Mouse (Mus musculus): ENCODE data around the gene C130050O18Rik. TPM values are rescaled to one million over a fixed set of nuclear protein-coding genes. Genes with fewer than 3 reads are reported as not detected.

C130050O18Rik gene
- polyA plus RNA-seq, 1 experiment from 2014 or later: 0.92 TPM

DNA sequence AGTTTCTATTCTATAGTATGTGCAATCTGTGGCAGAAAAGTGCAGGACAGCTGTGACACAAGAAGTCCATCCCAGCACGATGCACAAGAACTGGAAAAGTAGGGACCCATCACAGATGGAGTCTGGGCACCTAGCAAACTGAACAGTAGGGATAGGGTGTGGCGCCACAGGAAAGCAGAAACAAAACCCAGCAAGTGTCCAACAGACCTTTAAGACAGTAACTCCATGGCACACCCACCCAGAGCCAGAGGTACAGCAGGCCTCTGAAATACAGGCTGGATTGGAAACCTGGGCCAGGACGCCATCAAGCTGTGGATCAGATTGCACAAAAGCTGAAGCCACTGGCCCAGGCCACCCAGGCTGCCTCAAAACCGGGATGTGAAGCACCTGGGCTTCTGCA, 37.9 kb downstream of the C130050O18Rik start:
- H3K27me3 ChIP-seq (ENCODE audit: insufficient read depth, low read length): no peaks in the 10 kb centered on the region
- no peaks in the 10 kb centered on the region for H3K9me3 ChIP-seq (ENCODE audit: low read length)
- no peak overlapping the region for H3K27ac ChIP-seq (ENCODE audit: low read length)
- H3K4me3 ChIP-seq (ENCODE audit: low read length): no peak overlapping the region
- H3K9ac ChIP-seq (replicated peaks; ENCODE audit: low read length): no peak overlapping the region
- no peak overlapping the region for H3K4me2 ChIP-seq (replicated peaks; ENCODE audit: low read depth, low read length)
- ATAC-seq (ENCODE audit: low FRiP score, low TSS enrichment): no peak
- no peaks in the 10 kb centered on the region for H3K36me3 ChIP-seq (ENCODE audit: insufficient read depth, low read length)
- 59% methylated on average over 4 of the region's 4 CpGs for WGBS
- H3K4me1 ChIP-seq (ENCODE audit: insufficient read depth, low read length): 0 out of 2 replicates have a peak, but pooled peaks cover under 1% of the 10 kb centered on the region

DNA sequence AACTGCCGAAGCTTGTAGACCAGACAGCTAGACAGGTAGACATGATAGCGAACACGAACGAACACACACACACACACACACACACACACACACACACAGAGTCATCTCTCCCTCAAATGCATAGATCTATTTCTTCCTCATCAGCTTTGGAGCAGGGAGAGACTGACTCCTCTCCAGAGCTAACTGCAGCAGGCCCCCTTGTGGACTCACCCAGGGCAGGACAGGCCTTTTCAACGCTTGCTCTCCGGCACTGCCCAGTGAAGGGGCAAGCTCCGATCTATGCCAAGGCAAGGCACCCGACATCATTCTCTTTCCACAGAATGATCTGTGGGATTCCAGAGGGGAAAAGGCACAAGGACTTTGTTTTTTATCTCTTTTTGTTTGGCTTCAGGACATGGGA, 40.2 kb downstream of the C130050O18Rik start:
- H3K4me1 ChIP-seq (ENCODE audit: insufficient read depth, low read length): peaks cover 21% of the 10 kb centered on the region
- no peak overlapping the region for H3K27ac ChIP-seq (ENCODE audit: low read length)
- 88% methylated on average over 8 of the region's 8 CpGs for WGBS
- H3K27me3 ChIP-seq (ENCODE audit: insufficient read depth, low read length): no peaks in the 10 kb centered on the region
- H3K4me2 ChIP-seq (replicated peaks; ENCODE audit: low read depth, low read length): no peak overlapping the region
- no peaks in the 10 kb centered on the region for H3K36me3 ChIP-seq (ENCODE audit: insufficient read depth, low read length)
- no peak overlapping the region for H3K9ac ChIP-seq (replicated peaks; ENCODE audit: low read length)
- no peak overlapping the region for H3K4me3 ChIP-seq (ENCODE audit: low read length)
- no peak for ATAC-seq (ENCODE audit: low FRiP score, low TSS enrichment)
- no peaks in the 10 kb centered on the region for H3K9me3 ChIP-seq (ENCODE audit: low read length)

- H3K27ac ChIP-seq (ENCODE audit: low read length): no peak overlapping the region
- H3K9me3 ChIP-seq (ENCODE audit: low read length): no peaks in the 10 kb centered on the region
- ATAC-seq (ENCODE audit: low FRiP score, low TSS enrichment): peak; percentile 33; the same call in 1 of the 2 replicates
- H3K36me3 ChIP-seq (ENCODE audit: insufficient read depth, low read length): no peaks in the 10 kb centered on the region
- peaks cover 21% of the 10 kb centered on the region for H3K4me1 ChIP-seq (ENCODE audit: insufficient read depth, low read length)
- no peak overlapping the region for H3K4me3 ChIP-seq (ENCODE audit: low read length)
- no peak overlapping the region for H3K9ac ChIP-seq (replicated peaks; ENCODE audit: low read length)
- WGBS: 36% methylated on average over 6 of the region's 6 CpGs
- H3K27me3 ChIP-seq (ENCODE audit: insufficient read depth, low read length): no peaks in the 10 kb centered on the region
- H3K4me2 ChIP-seq (replicated peaks; ENCODE audit: low read depth, low read length): no peak overlapping the region
These were observed 42.9 kb downstream of the C130050O18Rik start for GRCm38 (mm10) chr5:139448025-139448424.

- no peak overlapping the region for H3K9ac ChIP-seq (replicated peaks; ENCODE audit: low read length)
- H3K4me3 ChIP-seq (ENCODE audit: low read length): no peak overlapping the region
- WGBS: 21% methylated on average over 5 of the region's 5 CpGs
- ATAC-seq (ENCODE audit: low FRiP score, low TSS enrichment): peak; percentile 57; the same call in 1 of the 2 replicates
- peaks cover 21% of the 10 kb centered on the region for H3K4me1 ChIP-seq (ENCODE audit: insufficient read depth, low read length)
- H3K36me3 ChIP-seq (ENCODE audit: insufficient read depth, low read length): no peaks in the 10 kb centered on the region
- H3K27ac ChIP-seq (ENCODE audit: low read length): peak overlapping the region; percentile 31
- no peak overlapping the region for H3K4me2 ChIP-seq (replicated peaks; ENCODE audit: low read depth, low read length)
- no peaks in the 10 kb centered on the region for H3K27me3 ChIP-seq (ENCODE audit: insufficient read depth, low read length)
- no peaks in the 10 kb centered on the region for H3K9me3 ChIP-seq (ENCODE audit: low read length)
These were observed 44.2 kb downstream of the C130050O18Rik start for GRCm38 (mm10) chr5:139449161-139449791.

DNA sequence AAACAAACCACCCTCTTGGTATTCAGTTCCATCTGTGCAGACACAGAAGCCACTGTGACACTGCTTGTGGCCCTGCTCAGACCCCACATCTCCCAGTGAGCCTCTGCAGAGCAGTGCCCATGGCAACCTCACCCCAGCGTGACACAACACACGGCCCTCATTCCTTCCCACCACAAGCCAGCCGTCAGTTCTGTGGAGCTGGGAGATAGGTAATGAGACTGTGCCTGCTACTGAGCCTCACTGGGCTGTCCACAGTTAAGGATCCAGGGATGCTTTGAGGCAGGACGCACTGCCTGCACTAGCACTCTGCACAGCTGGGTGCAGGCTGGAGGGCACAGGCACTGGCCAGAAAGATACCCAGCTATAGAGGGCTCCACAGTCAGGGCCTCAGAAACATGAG, 44.8 kb downstream of the C130050O18Rik start:
- WGBS: 19% methylated on average over 4 of the region's 4 CpGs
- peak; percentile 71 for ATAC-seq (ENCODE audit: low FRiP score, low TSS enrichment)
- no peaks in the 10 kb centered on the region for H3K27me3 ChIP-seq (ENCODE audit: insufficient read depth, low read length)
- H3K27ac ChIP-seq (ENCODE audit: low read length): peak overlapping the region; percentile 31
- H3K4me3 ChIP-seq (ENCODE audit: low read length): no peak overlapping the region
- H3K36me3 ChIP-seq (ENCODE audit: insufficient read depth, low read length): no peaks in the 10 kb centered on the region
- no peak overlapping the region for H3K4me2 ChIP-seq (replicated peaks; ENCODE audit: low read depth, low read length)
- no peak overlapping the region for H3K9ac ChIP-seq (replicated peaks; ENCODE audit: low read length)
- H3K9me3 ChIP-seq (ENCODE audit: low read length): no peaks in the 10 kb centered on the region
- H3K4me1 ChIP-seq (ENCODE audit: insufficient read depth, low read length): peaks cover 21% of the 10 kb centered on the region

GRCm38 (mm10) chr5:139453031-139453430, 48.0 kb downstream of the C130050O18Rik start:
- H3K27me3 ChIP-seq (ENCODE audit: insufficient read depth, low read length): no peaks in the 10 kb centered on the region
- no peaks in the 10 kb centered on the region for H3K36me3 ChIP-seq (ENCODE audit: insufficient read depth, low read length)
- no peak overlapping the region for H3K27ac ChIP-seq (ENCODE audit: low read length)
- no peak overlapping the region for H3K4me3 ChIP-seq (ENCODE audit: low read length)
- no peak overlapping the region for H3K4me2 ChIP-seq (replicated peaks; ENCODE audit: low read depth, low read length)
- H3K4me1 ChIP-seq (ENCODE audit: insufficient read depth, low read length): peaks cover 20% of the 10 kb centered on the region
- no peak for ATAC-seq (ENCODE audit: low FRiP score, low TSS enrichment)
- 88% methylated on average over 10 of the region's 10 CpGs for WGBS
- H3K9ac ChIP-seq (replicated peaks; ENCODE audit: low read length): no peak overlapping the region
- no peaks in the 10 kb centered on the region for H3K9me3 ChIP-seq (ENCODE audit: low read length)

DNA sequence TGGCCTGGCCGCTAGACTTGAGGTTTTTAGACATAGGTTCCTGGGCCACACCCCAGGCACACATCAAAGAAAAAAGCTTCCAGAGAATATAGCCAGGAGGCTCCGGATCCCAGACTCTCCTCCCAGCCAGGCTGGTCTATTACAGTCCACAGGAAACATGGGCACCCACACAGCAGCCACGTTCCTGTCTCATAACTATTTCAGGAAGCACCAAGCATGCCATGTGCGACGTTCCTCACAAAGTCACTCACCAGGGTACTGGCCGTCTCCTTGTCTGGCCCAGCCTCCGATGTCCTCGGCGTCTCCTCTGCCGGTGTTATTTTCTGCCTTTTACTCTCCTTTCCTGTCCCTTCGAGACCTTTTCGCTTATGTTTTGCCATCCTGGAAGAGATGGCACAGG, 50.1 kb downstream of the C130050O18Rik start:
- no peak overlapping the region for H3K4me3 ChIP-seq (ENCODE audit: low read length)
- no peak overlapping the region for H3K9ac ChIP-seq (replicated peaks; ENCODE audit: low read length)
- H3K4me2 ChIP-seq (replicated peaks; ENCODE audit: low read depth, low read length): no peak overlapping the region
- H3K4me1 ChIP-seq (ENCODE audit: insufficient read depth, low read length): peaks cover 10% of the 10 kb centered on the region
- no peaks in the 10 kb centered on the region for H3K9me3 ChIP-seq (ENCODE audit: low read length)
- ATAC-seq (ENCODE audit: low FRiP score, low TSS enrichment): no peak
- H3K36me3 ChIP-seq (ENCODE audit: insufficient read depth, low read length): no peaks in the 10 kb centered on the region
- WGBS: 93% methylated on average over 12 of the region's 12 CpGs
- no peaks in the 10 kb centered on the region for H3K27me3 ChIP-seq (ENCODE audit: insufficient read depth, low read length)
- no peak overlapping the region for H3K27ac ChIP-seq (ENCODE audit: low read length)

- H3K9ac ChIP-seq (replicated peaks; ENCODE audit: low read length): no peak overlapping the region
- H3K4me1 ChIP-seq (ENCODE audit: insufficient read depth, low read length): peaks cover 9% of the 10 kb centered on the region
- no peaks in the 10 kb centered on the region for H3K9me3 ChIP-seq (ENCODE audit: low read length)
- WGBS: 84% methylated on average over 8 of the region's 8 CpGs
- H3K4me3 ChIP-seq (ENCODE audit: low read length): no peak overlapping the region
- no peak overlapping the region for H3K27ac ChIP-seq (ENCODE audit: low read length)
- H3K36me3 ChIP-seq (ENCODE audit: insufficient read depth, low read length): no peaks in the 10 kb centered on the region
- H3K4me2 ChIP-seq (replicated peaks; ENCODE audit: low read depth, low read length): no peak overlapping the region
- ATAC-seq (ENCODE audit: low FRiP score, low TSS enrichment): no peak
- no peaks in the 10 kb centered on the region for H3K27me3 ChIP-seq (ENCODE audit: insufficient read depth, low read length)
These were observed 52.2 kb downstream of the C130050O18Rik start for GRCm38 (mm10) chr5:139457241-139457640.

DNA sequence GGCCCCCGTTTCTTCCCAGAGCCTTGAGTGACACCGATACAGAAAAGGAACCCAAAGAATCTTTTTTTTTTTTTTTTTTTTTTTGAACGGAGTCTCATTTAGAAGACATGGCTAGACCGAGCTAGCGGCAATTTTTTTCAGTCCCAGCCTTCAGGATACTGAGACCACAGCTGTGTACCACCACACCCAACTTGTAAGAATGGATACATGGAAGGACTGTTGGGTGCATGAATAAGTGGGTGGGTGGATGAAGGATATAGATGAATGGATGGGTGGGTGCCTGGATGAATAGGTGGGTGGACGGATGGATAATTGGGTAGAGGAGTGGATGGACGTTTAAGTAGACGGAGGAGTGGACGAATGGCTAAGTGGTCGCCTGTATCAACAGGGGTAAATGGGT, 54.9 kb downstream of the C130050O18Rik start:
- no peak; the same call in none of the 2 replicates for ATAC-seq (ENCODE audit: low FRiP score, low TSS enrichment)

GRCm38 (mm10) chr5:139460384-139461067, 55.4 kb downstream of the C130050O18Rik start, which contains the start of gene 3110082I17Rik:
TSS of gene 3110082I17Rik (minus strand) at chr5:139460527.
- Histone ChIP-seq H3K4me2 (replicated peaks; ENCODE audit: low read depth, low read length) (peak within 1 kb of the TSS; percentile 90), H3K9me3 (ENCODE audit: low read length) (no peaks in the 10 kb centered on the region), H3K27me3 (ENCODE audit: insufficient read depth, low read length) (no peaks in the 10 kb centered on the region), H3K36me3 (ENCODE audit: insufficient read depth, low read length) (no peaks in the 10 kb centered on the region), H3K27ac (ENCODE audit: low read length) (no peak within 1 kb of the TSS), H3K4me1 (ENCODE audit: insufficient read depth, low read length) (peaks cover 9% of the 10 kb centered on the region), H3K4me3 (ENCODE audit: low read length) (peak within 1 kb of the TSS; percentile 75), H3K9ac (replicated peaks; ENCODE audit: low read length) (peak within 1 kb of the TSS; percentile 74)
- ATAC-seq (ENCODE audit: low FRiP score, low TSS enrichment): peak; percentile 99
- WGBS: 4% methylated on average over 42 of the region's 42 CpGs

More for the DNA sequence above, 54.9 kb downstream of the C130050O18Rik start:
- 8% methylated on average over 10 of the region's 10 CpGs for WGBS
- H3K9ac ChIP-seq (replicated peaks; ENCODE audit: low read length): peak overlapping the region; percentile 74
- peaks cover 9% of the 10 kb centered on the region for H3K4me1 ChIP-seq (ENCODE audit: insufficient read depth, low read length)
- H3K27ac ChIP-seq (ENCODE audit: low read length): no peak overlapping the region
- no peaks in the 10 kb centered on the region for H3K27me3 ChIP-seq (ENCODE audit: insufficient read depth, low read length)
- peak overlapping the region; percentile 75 for H3K4me3 ChIP-seq (ENCODE audit: low read length)
- H3K36me3 ChIP-seq (ENCODE audit: insufficient read depth, low read length): no peaks in the 10 kb centered on the region
- H3K4me2 ChIP-seq (replicated peaks; ENCODE audit: low read depth, low read length): peak overlapping the region; percentile 90
- no peaks in the 10 kb centered on the region for H3K9me3 ChIP-seq (ENCODE audit: low read length)
